Mouse (Mus musculus) neural tube, embryonic 14.5 days (tissue): ENCODE data around the gene Sdhd. TPM values are rescaled to one million over a fixed set of nuclear protein-coding genes. Genes with fewer than 3 reads are reported as not detected.

Experiments
- ATAC-seq: fragments of 200-750 bp; cut with Nextera tagmentation; 2 replicates; pipeline ENCODE4 v1.8.0; 2017; ENCODE audit warnings: low read depth, mild to moderate bottlenecking, moderate TSS enrichment, moderate library complexity
- H3K27ac ChIP-seq: fragments of 300-500 bp; sonication (generic); 2 replicates; pipeline ENCODE4 v1.5.1; 2014; ENCODE audit warnings: low read depth, mild to moderate bottlenecking, control low read depth, low read length, moderate library complexity, mixed read lengths
- H3K27me3 ChIP-seq: fragments of 300-500 bp; sonication (generic); 2 replicates; pipeline ENCODE4 v1.6.1; 2014; ENCODE audit warnings: low read length; ENCODE audit not compliant: control insufficient read depth, insufficient read depth
- H3K36me3 ChIP-seq: fragments of 300-500 bp; sonication (generic); 2 replicates; pipeline ENCODE4 v1.6.1; 2014; ENCODE audit warnings: low read length, mixed read lengths; ENCODE audit not compliant: control insufficient read depth, insufficient read depth
- H3K4me1 ChIP-seq: fragments of 300-500 bp; sonication (generic); 2 replicates; pipeline ENCODE4 v1.6.1; 2014; ENCODE audit warnings: low read length; ENCODE audit not compliant: control insufficient read depth, insufficient read depth
- H3K4me2 ChIP-seq: fragments of 300-500 bp; sonication (generic); 2 replicates; pipeline ENCODE4 v1.6.1; 2014; ENCODE audit warnings: mild to moderate bottlenecking, low read depth, low read length, control low read depth
- H3K4me3 ChIP-seq: fragments of 300-500 bp; sonication (generic); 2 replicates; pipeline ENCODE4 v1.5.1; 2014; ENCODE audit warnings: low read depth, low read length, control low read depth, mixed read lengths
- H3K9ac ChIP-seq: fragments of 300-500 bp; sonication (generic); replicated peaks from 2 replicates; pipeline ENCODE4 v1.6.1; 2014; ENCODE audit warnings: low read depth, mild to moderate bottlenecking, control low read depth, low read length, mixed read lengths
- H3K9me3 ChIP-seq: fragments of 300-500 bp; sonication (generic); 2 replicates; pipeline ENCODE4 v1.6.1; 2016; ENCODE audit warnings: low read length; ENCODE audit not compliant: control insufficient read depth
- WGBS: fragments of 180-500 bp; shearing (Covaris S2); extraction: QIAGEN DNeasy Blood & Tissue Kit; methylation state at CpG from one replicate; pipeline ENCODE4 v1.1.7; 2014; 5-methylcytosine and 5-hydroxymethylcytosine counted together
- polyA plus RNA-seq: library from polyadenylated mRNA; unstranded; fragments of >200 nt; fragmentation: Nextera tagmentation; extraction: Ambion mirVana; gene quantifications from 2 replicates; pipeline ENCODE4 v1.2.1, GENCODE M21; 2014

Gene Sdhd
- polyA plus RNA-seq, 1 experiment from 2014 or later = 294 TPM

GRCm38 (mm10) chr9:50616766-50617603 is 13.4 kb upstream of the Sdhd start, which contains the start of the genes Pih1d2 and Nkapd1:
Pih1d2 (plus strand) TSS chr9:50617321.
Nkapd1 (minus strand) TSS chr9:50617464.
- H3K9me3 ChIP-seq = no peaks in the 10 kb centered on the region
- no peaks in the 10 kb centered on the region for H3K27me3 ChIP-seq
- H3K36me3 ChIP-seq = peaks cover 18% of the 10 kb centered on the region; the same call in 1 of the 2 replicates
- peaks cover 9% of the 10 kb centered on the region for H3K4me1 ChIP-seq
- peak within 1 kb of the TSS; percentile 99 for H3K4me3 ChIP-seq
- WGBS = under 1% methylated on average over 78 of the region's 81 CpGs
- H3K9ac ChIP-seq = peak within 1 kb of the TSS; percentile 87
- ATAC-seq = peak; percentile 95
- H3K4me2 ChIP-seq = peak within 1 kb of the TSS; percentile 83
- peak within 1 kb of the TSS; percentile 79 for H3K27ac ChIP-seq

GRCm38 (mm10) chr9:50616161-50616560 is 12.5 kb upstream of the Sdhd start:
- no peaks in the 10 kb centered on the region for H3K9me3 ChIP-seq
- 43% methylated on average over 11 of the region's 11 CpGs for WGBS
- peak overlapping the region; percentile 99 for H3K4me3 ChIP-seq
- H3K36me3 ChIP-seq = peaks cover 22% of the 10 kb centered on the region; the same call in 1 of the 2 replicates
- H3K27me3 ChIP-seq = no peaks in the 10 kb centered on the region
- ATAC-seq = no peak
- peaks cover 9% of the 10 kb centered on the region for H3K4me1 ChIP-seq
- H3K27ac ChIP-seq = no peak overlapping the region
- H3K4me2 ChIP-seq = peak overlapping the region; percentile 83
- H3K9ac ChIP-seq = peak overlapping the region; percentile 87

GRCm38 (mm10) chr9:50612115-50612514 is 8.5 kb upstream of the Sdhd start:
- H3K4me2 ChIP-seq = no peak overlapping the region
- no peak overlapping the region for H3K4me3 ChIP-seq
- H3K9ac ChIP-seq = no peak overlapping the region
- H3K27ac ChIP-seq = no peak overlapping the region
- no peaks in the 10 kb centered on the region for H3K9me3 ChIP-seq
- 91% methylated on average over 4 of the region's 4 CpGs for WGBS
- no peak for ATAC-seq
- no peaks in the 10 kb centered on the region for H3K27me3 ChIP-seq
- H3K4me1 ChIP-seq = peaks cover 9% of the 10 kb centered on the region
- peaks cover 33% of the 10 kb centered on the region for H3K36me3 ChIP-seq

- ATAC-seq = no peak
- 3% methylated on average over 6 of the region's 6 CpGs for WGBS
- H3K36me3 ChIP-seq = peaks cover 20% of the 10 kb centered on the region
- peak overlapping the region; percentile 64 for H3K9ac ChIP-seq
- peak overlapping the region; percentile 69 for H3K4me2 ChIP-seq
- H3K27me3 ChIP-seq = no peaks in the 10 kb centered on the region
- H3K9me3 ChIP-seq = no peaks in the 10 kb centered on the region
- H3K4me3 ChIP-seq = peak overlapping the region; percentile 86
- peak overlapping the region; percentile 75 for H3K27ac ChIP-seq
- H3K4me1 ChIP-seq = peaks cover 18% of the 10 kb centered on the region
These were observed 726 bp upstream of the Sdhd start for GRCm38 (mm10) chr9:50604338-50604737.

- Histone ChIP-seq H3K4me2 (peak overlapping the region; percentile 69), H3K9me3 (no peaks in the 10 kb centered on the region), H3K27me3 (no peaks in the 10 kb centered on the region), H3K27ac (peak overlapping the region; percentile 75), H3K4me3 (peak overlapping the region; percentile 86), H3K9ac (peak overlapping the region; percentile 64), H3K4me1 (peaks cover 18% of the 10 kb centered on the region), H3K36me3 (peaks cover 24% of the 10 kb centered on the region)
- 0% methylated on average over 24 of the region's 24 CpGs for WGBS
- ATAC-seq = peak; percentile 90
These were observed 349 bp upstream of the Sdhd start for GRCm38 (mm10) chr9:50603998-50604324.

- no peaks in the 10 kb centered on the region for H3K27me3 ChIP-seq
- H3K4me2 ChIP-seq = peak overlapping the region; percentile 93
- H3K9ac ChIP-seq = no peak overlapping the region; the same call in 1 of the 2 replicates
- no peak for ATAC-seq
- WGBS = 89% methylated on average over 7 of the region's 7 CpGs
- peaks cover 39% of the 10 kb centered on the region for H3K36me3 ChIP-seq
- H3K4me1 ChIP-seq = peaks cover 18% of the 10 kb centered on the region
- H3K27ac ChIP-seq = no peak overlapping the region
- peak overlapping the region; percentile 86; the same call in 1 of the 2 replicates for H3K4me3 ChIP-seq
- no peaks in the 10 kb centered on the region for H3K9me3 ChIP-seq
These were observed 1.4 kb downstream of the Sdhd start for GRCm38 (mm10) chr9:50602055-50602845.

- Histone ChIP-seq H3K4me3 (no peak overlapping the region), H3K27me3 (no peaks in the 10 kb centered on the region), H3K27ac (no peak overlapping the region), H3K36me3 (peaks cover 44% of the 10 kb centered on the region), H3K4me1 (peaks cover 18% of the 10 kb centered on the region), H3K4me2 (no peak overlapping the region), H3K9me3 (no peaks in the 10 kb centered on the region), H3K9ac (no peak overlapping the region)
- 76% methylated on average over 6 of the region's 6 CpGs for WGBS
- no peak for ATAC-seq
These were observed 2.1 kb downstream of the Sdhd start for GRCm38 (mm10) chr9:50601536-50601935.

- H3K4me3 ChIP-seq = no peak overlapping the region
- ATAC-seq = no peak
- H3K27me3 ChIP-seq = no peaks in the 10 kb centered on the region
- 98% methylated on average over 8 of the region's 8 CpGs for WGBS
- H3K36me3 ChIP-seq = peaks cover 55% of the 10 kb centered on the region
- H3K9me3 ChIP-seq = no peaks in the 10 kb centered on the region
- H3K4me1 ChIP-seq = peaks cover under 1% of the 10 kb centered on the region
- H3K9ac ChIP-seq = no peak overlapping the region
- no peak overlapping the region for H3K4me2 ChIP-seq
- no peak overlapping the region for H3K27ac ChIP-seq
These were observed 6.6 kb downstream of the Sdhd start for GRCm38 (mm10) chr9:50596973-50597372.
